8 mouse cellular contexts compared by ENCODE assay signal in the genomic region with DNA sequence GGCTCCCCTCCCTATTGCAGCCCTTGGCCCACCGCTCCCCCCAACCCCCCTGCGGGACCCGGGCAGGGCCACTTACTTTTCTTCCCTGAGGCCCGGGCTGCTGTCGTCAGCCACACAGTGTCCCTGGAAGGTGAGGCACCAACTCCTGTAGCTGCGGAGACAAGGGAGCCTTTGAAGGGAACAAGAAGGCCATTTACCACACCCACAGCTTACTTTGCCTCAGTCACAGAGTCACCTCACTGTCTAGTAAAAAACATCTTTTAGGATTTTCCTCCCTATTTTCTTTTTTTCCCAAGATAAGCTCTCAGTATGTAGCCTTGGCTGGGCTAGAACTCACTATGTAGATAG. TPM values are rescaled to one million over a fixed set of nuclear protein-coding genes. Genes with fewer than 3 reads are reported as not detected.
DNase-seq lines count a peak whose midpoint lies in the region; ATAC-seq and TF ChIP-seq lines count a peak whose summit lies in the region.

No protein-coding gene starts in this region.

- 8% methylated on average over 6 of the region's 6 CpGs for WGBS in heart, embryonic 13.5 days
- 2% methylated on average over 6 of the region's 6 CpGs for WGBS in forebrain, embryonic 14.5 days
- WGBS in liver, embryonic 16.5 days (ENCODE audit: insufficient replicate concordance) = 9% methylated on average over 6 of the region's 6 CpGs

- in situ Hi-C loops in ES-E14 (cut with MboI; ENCODE audit: low sequenced_read_pairs in 2 of 2, unreplicated experiment in 2 of 2) = no loop called here

- peaks cover 33% of the 10 kb centered on the region for H3K4me1 ChIP-seq in heart, embryonic 13.5 days
- peaks cover 3 to 28% of the 10 kb centered on the region in 2 experiments; a peak in 1 of 4 replicates for H3K4me1 ChIP-seq in ES-E14 (ENCODE audit: control insufficient read depth in 2 of 2, insufficient read depth in 2 of 2, low read length in 2 of 2, poor library complexity in 1 of 2)
- H3K4me1 ChIP-seq in forebrain, embryonic 14.5 days (ENCODE audit: control insufficient read depth, insufficient read depth, low read length) = peaks cover 11% of the 10 kb centered on the region; the same call in 1 of the 2 replicates
- peaks cover 45% of the 10 kb centered on the region for H3K4me1 ChIP-seq in liver, embryonic 16.5 days (ENCODE audit: control insufficient read depth, low read depth, low read length)

- no peak for DNase-seq in heart, adult 18-20 months
- DNase-seq in ES-E14 (ENCODE audit: low read depth, low spot score) = no peak
- DNase-seq in forebrain, embryonic 14.5 days (ENCODE audit: low spot score) = no peak
- DNase-seq in right cerebral cortex, postnatal 10 days (ENCODE audit: low spot score in 2 of 2) = no peak
- no peak for DNase-seq in retina, embryonic 14.5 days (ENCODE audit: low spot score)
- no peak for DNase-seq in gastrocnemius, postnatal 25 days

- no peaks in the 10 kb centered on the region for H3K9me3 ChIP-seq in heart, embryonic 13.5 days
- no peaks in the 10 kb centered on the region for H3K9me3 ChIP-seq in ES-E14 (ENCODE audit: control insufficient read depth, insufficient read depth, low read depth, low read length)
- H3K9me3 ChIP-seq in forebrain, embryonic 14.5 days (replicated peaks; ENCODE audit: control insufficient read depth, low read length) = no peaks in the 10 kb centered on the region
- H3K9me3 ChIP-seq in liver, embryonic 16.5 days (replicated peaks; ENCODE audit: control insufficient read depth, low read length) = no peaks in the 10 kb centered on the region

- peak overlapping the region; percentile 90 for H3K9ac ChIP-seq in heart, embryonic 13.5 days
- peak overlapping the region; percentile 82 for H3K9ac ChIP-seq in ES-E14 (ENCODE audit: insufficient read depth, low read depth, low read length, poor library complexity, severe bottlenecking)
- H3K9ac ChIP-seq in forebrain, embryonic 14.5 days (ENCODE audit: low read length) = peak overlapping the region; percentile 91
- peak overlapping the region; percentile 85 for H3K9ac ChIP-seq in liver, embryonic 16.5 days (ENCODE audit: low read depth, low read length)

- peak overlapping the region; percentile 88 for H3K4me2 ChIP-seq in heart, embryonic 13.5 days
- H3K4me2 ChIP-seq in forebrain, embryonic 14.5 days (ENCODE audit: low read length) = peak overlapping the region; percentile 95
- peak overlapping the region; percentile 99 for H3K4me2 ChIP-seq in liver, embryonic 16.5 days (ENCODE audit: low read depth, low read length)

- peak overlapping the region; percentile 62 for H3K4me3 ChIP-seq in heart, embryonic 13.5 days
- peak overlapping the region; percentile 72 to 83 for H3K4me3 ChIP-seq in ES-E14 (ENCODE audit: insufficient read depth in 1 of 2, low read depth in 1 of 2, low read length in 2 of 2, poor library complexity in 1 of 2, severe bottlenecking in 1 of 2)
- peak overlapping the region; percentile 59 for H3K4me3 ChIP-seq in forebrain, embryonic 14.5 days (ENCODE audit: low read depth, low read length)
- H3K4me3 ChIP-seq in liver, embryonic 16.5 days (ENCODE audit: low read depth, low read length) = peak overlapping the region; percentile 75

- H3K27ac ChIP-seq in heart, embryonic 13.5 days (replicated peaks) = peak overlapping the region; percentile 91
- peak overlapping the region; percentile 83 for H3K27ac ChIP-seq in ES-E14 (ENCODE audit: insufficient read depth, low read depth, low read length, poor library complexity, severe bottlenecking)
- peak overlapping the region; percentile 96 for H3K27ac ChIP-seq in forebrain, embryonic 14.5 days (ENCODE audit: low read depth, low read length)
- peak overlapping the region; percentile 100 for H3K27ac ChIP-seq in liver, embryonic 16.5 days (ENCODE audit: low read length)

- no peaks in the 10 kb centered on the region for H3K36me3 ChIP-seq in heart, embryonic 13.5 days
- no peaks in the 10 kb centered on the region for H3K36me3 ChIP-seq in ES-E14 (ENCODE audit: control insufficient read depth, insufficient read depth, low read length, poor library complexity, severe bottlenecking)
- no peaks in the 10 kb centered on the region for H3K36me3 ChIP-seq in forebrain, embryonic 14.5 days (ENCODE audit: control insufficient read depth, insufficient read depth, low read length)
- no peaks in the 10 kb centered on the region for H3K36me3 ChIP-seq in liver, embryonic 16.5 days (ENCODE audit: control insufficient read depth, insufficient read depth)

- H3K27me3 ChIP-seq in heart, embryonic 13.5 days (replicated peaks) = peaks cover 6% of the 10 kb centered on the region; the same call in 1 of the 2 replicates
- no peaks in the 10 kb centered on the region for H3K27me3 ChIP-seq in forebrain, embryonic 14.5 days (replicated peaks; ENCODE audit: control insufficient read depth, insufficient read depth, low read length)
- H3K27me3 ChIP-seq in liver, embryonic 16.5 days (ENCODE audit: control insufficient read depth, insufficient read depth, low read depth, low read length) = no peaks in the 10 kb centered on the region

- ATAC-seq in heart, embryonic 13.5 days (ENCODE audit: extremely low read depth, insufficient number of reproducible peaks, low FRiP score, low TSS enrichment) = no peak
- ATAC-seq in forebrain, embryonic 14.5 days = no peak
- ATAC-seq in liver, embryonic 16.5 days (ENCODE audit: low read depth) = no peak

TF ChIP-seq in ES-E14, 5 proteins besides CTCF, POLR2A, EP300 and RAD21:
- TF ChIP-seq CHD2 (IDR thresholded peaks at IDR 0.05; ENCODE audit: low read depth, low read length) (no peak), ZC3H11A (IDR thresholded peaks at IDR 0.05; ENCODE audit: borderline replicate concordance, low read depth, low read length) (no peak), HCFC1 (IDR thresholded peaks at IDR 0.05; ENCODE audit: borderline replicate concordance, insufficient read depth, low read length) (no peak)

RNA-seq across cellular contexts. Expression of a gene that starts 11.1 kb away (rescaled TPM):
- 1.0 and 1.1 TPM in 2 replicates for polyA plus RNA-seq in heart, embryonic 13.5 days (2015; fragmentation: Nextera tagmentation; extraction: Ambion mirVana)
- total RNA-seq in heart, adult 18-20 months (2021) = under 1 TPM; 0.21 to 0.40 TPM
- total RNA-seq in ES-E14 (2012; rRNA removed) = 10.9 and 11.0 TPM in 2 replicates
- polyA plus RNA-seq in forebrain, embryonic 14.5 days (2014; fragmentation: Nextera tagmentation; extraction: Ambion mirVana) = 0.99 and 1.4 TPM in 2 replicates
- polyA plus RNA-seq in liver, embryonic 16.5 days (2015; fragmentation: Nextera tagmentation; extraction: Ambion mirVana) = 1.5 and 1.7 TPM in 2 replicates
- 1 to 10 TPM in 1 of 2 experiments, under 1 TPM in 1; 0.67 to 1.2 TPM for total RNA-seq in gastrocnemius, postnatal 25 days (2021)

RNA-seq across cellular contexts. Expression of a gene that starts 16.6 kb away (rescaled TPM):
- polyA plus RNA-seq in heart, embryonic 13.5 days (2015; fragmentation: Nextera tagmentation; extraction: Ambion mirVana) = 0.11 TPM in 1 of 2 replicates, not detected in the other
- total RNA-seq in heart, adult 18-20 months (2021) = not detected
- total RNA-seq in ES-E14 (2012; rRNA removed) = 12.7 and 16.1 TPM in 2 replicates
- 0.13 and 0.16 TPM in 2 replicates for polyA plus RNA-seq in forebrain, embryonic 14.5 days (2014; fragmentation: Nextera tagmentation; extraction: Ambion mirVana)
- polyA plus RNA-seq in liver, embryonic 16.5 days (2015; fragmentation: Nextera tagmentation; extraction: Ambion mirVana) = 0.06 TPM in 1 of 2 replicates, not detected in the other
- not detected for total RNA-seq in gastrocnemius, postnatal 25 days (2021)

RNA-seq across cellular contexts. Expression of a gene that starts 28.8 kb away (rescaled TPM):
- polyA plus RNA-seq in heart, embryonic 13.5 days (2015; fragmentation: Nextera tagmentation; extraction: Ambion mirVana) = 157 and 163 TPM in 2 replicates
- 100 to 1,000 TPM; 285 to 287 TPM for total RNA-seq in heart, adult 18-20 months (2021)
- 109 and 176 TPM in 2 replicates for total RNA-seq in ES-E14 (2012; rRNA removed)
- polyA plus RNA-seq in forebrain, embryonic 14.5 days (2014; fragmentation: Nextera tagmentation; extraction: Ambion mirVana) = 361 and 450 TPM in 2 replicates
- polyA plus RNA-seq in liver, embryonic 16.5 days (2015; fragmentation: Nextera tagmentation; extraction: Ambion mirVana) = 59.2 and 60.1 TPM in 2 replicates
- total RNA-seq in gastrocnemius, postnatal 25 days (2021) = 100 to 1,000 TPM; 282 to 288 TPM

RNA-seq across cellular contexts. Expression of a gene that starts 31.3 kb away (rescaled TPM):
- 23.0 and 23.9 TPM in 2 replicates for polyA plus RNA-seq in heart, embryonic 13.5 days (2015; fragmentation: Nextera tagmentation; extraction: Ambion mirVana)
- 1 to 10 TPM; 6.5 to 8.1 TPM for total RNA-seq in heart, adult 18-20 months (2021)
- total RNA-seq in ES-E14 (2012; rRNA removed) = 26.7 and 28.3 TPM in 2 replicates
- polyA plus RNA-seq in forebrain, embryonic 14.5 days (2014; fragmentation: Nextera tagmentation; extraction: Ambion mirVana) = 24.9 and 30.5 TPM in 2 replicates
- 6.0 and 6.5 TPM in 2 replicates for polyA plus RNA-seq in liver, embryonic 16.5 days (2015; fragmentation: Nextera tagmentation; extraction: Ambion mirVana)
- 1 to 10 TPM; 5.9 to 7.3 TPM for total RNA-seq in gastrocnemius, postnatal 25 days (2021)

Comparison
In these comparisons a context has a peak if more than half of its experiments do, and no peak if none do; other contexts are left out.
1. RNA of a gene that starts 16.6 kb away (total RNA-seq): 12.7 to 16.1 TPM in ES-E14; not detected in heart, adult 18-20 months and not detected in gastrocnemius, postnatal 25 days; every median in the first group is over 10 times any median in the second.
2. Peak in every context shown above with its lines, with median percentiles within 50 percentile points of each other: H3K27ac ChIP-seq, H3K4me2 ChIP-seq, H3K4me3 ChIP-seq and H3K9ac ChIP-seq.